Mouse (Mus musculus): ENCODE data around the gene Dis3l2. TPM values are rescaled to one million over a fixed set of nuclear protein-coding genes. Genes with fewer than 3 reads are reported as not detected.
A peak's percentile ranks its signal among the peaks of the same experiment; 100 is the strongest.

Gene Dis3l2
- polyA plus RNA-seq, 1 experiment, result 13.9 TPM

- no peak for DNase-seq (ENCODE audit: low read depth)
Measured at GRCm38 (mm10) chr1:86916355-86916984, 212.9 kb downstream of the Dis3l2 start.

- DNase-seq (ENCODE audit: low read depth), result no peak
Measured at GRCm38 (mm10) chr1:86925776-86926175, 222.2 kb downstream of the Dis3l2 start.

GRCm38 (mm10) chr1:86931606-86932379, 228.2 kb downstream of the Dis3l2 start:
- DNase-seq (ENCODE audit: low read depth), result no peak

- no peak for DNase-seq (ENCODE audit: low read depth)
Measured at GRCm38 (mm10) chr1:86932810-86933209, 229.2 kb downstream of the Dis3l2 start.

GRCm38 (mm10) chr1:86933656-86934055, 230.0 kb downstream of the Dis3l2 start:
- DNase-seq (ENCODE audit: low read depth), result peak; percentile 79

GRCm38 (mm10) chr1:86951501-86952205, 248.0 kb downstream of the Dis3l2 start:
- no peak for DNase-seq (ENCODE audit: low read depth)

GRCm38 (mm10) chr1:86955801-86956200, 252.2 kb downstream of the Dis3l2 start:
- no peak for DNase-seq (ENCODE audit: low read depth)

- no peak for DNase-seq (ENCODE audit: low read depth)
Measured at GRCm38 (mm10) chr1:86968261-86968964, 264.8 kb downstream of the Dis3l2 start.

GRCm38 (mm10) chr1:86969173-86969725, 265.6 kb downstream of the Dis3l2 start:
- DNase-seq (ENCODE audit: low read depth), result peak; percentile 55

GRCm38 (mm10) chr1:86972693-86973092, 269.1 kb downstream of the Dis3l2 start:
- no peak for DNase-seq (ENCODE audit: low read depth)

- DNase-seq (ENCODE audit: low read depth), result no peak
Measured at GRCm38 (mm10) chr1:86977018-86977417, 273.4 kb downstream of the Dis3l2 start.

- DNase-seq (ENCODE audit: low read depth), result no peak
Measured at GRCm38 (mm10) chr1:86986372-86986771, 282.8 kb downstream of the Dis3l2 start.

GRCm38 (mm10) chr1:86992849-86993248, 289.2 kb downstream of the Dis3l2 start:
- DNase-seq (ENCODE audit: low read depth), result no peak

- DNase-seq (ENCODE audit: low read depth), result no peak
Measured at GRCm38 (mm10) chr1:86994023-86994422, 290.4 kb downstream of the Dis3l2 start.

- DNase-seq (ENCODE audit: low read depth), result no peak
Measured at GRCm38 (mm10) chr1:86998051-86998450, 294.4 kb downstream of the Dis3l2 start.

- DNase-seq (ENCODE audit: low read depth), result no peak
Measured at GRCm38 (mm10) chr1:87001365-87001764, 297.8 kb downstream of the Dis3l2 start.

- no peak for DNase-seq (ENCODE audit: low read depth)
Measured at GRCm38 (mm10) chr1:87002545-87003168, 299.0 kb downstream of the Dis3l2 start.

- no peak for DNase-seq (ENCODE audit: low read depth)
Measured at GRCm38 (mm10) chr1:87003169-87003552, 299.6 kb downstream of the Dis3l2 start.

GRCm38 (mm10) chr1:87006425-87006824, 302.8 kb downstream of the Dis3l2 start:
- no peak for DNase-seq (ENCODE audit: low read depth)

- no peak for DNase-seq (ENCODE audit: low read depth)
Measured at GRCm38 (mm10) chr1:87008211-87008610, 304.6 kb downstream of the Dis3l2 start.

- no peak for DNase-seq (ENCODE audit: low read depth)
Measured at GRCm38 (mm10) chr1:87009156-87009555, 305.5 kb downstream of the Dis3l2 start.
